ENCODE assay signal across 9 mouse cellular contexts in the genomic region with DNA sequence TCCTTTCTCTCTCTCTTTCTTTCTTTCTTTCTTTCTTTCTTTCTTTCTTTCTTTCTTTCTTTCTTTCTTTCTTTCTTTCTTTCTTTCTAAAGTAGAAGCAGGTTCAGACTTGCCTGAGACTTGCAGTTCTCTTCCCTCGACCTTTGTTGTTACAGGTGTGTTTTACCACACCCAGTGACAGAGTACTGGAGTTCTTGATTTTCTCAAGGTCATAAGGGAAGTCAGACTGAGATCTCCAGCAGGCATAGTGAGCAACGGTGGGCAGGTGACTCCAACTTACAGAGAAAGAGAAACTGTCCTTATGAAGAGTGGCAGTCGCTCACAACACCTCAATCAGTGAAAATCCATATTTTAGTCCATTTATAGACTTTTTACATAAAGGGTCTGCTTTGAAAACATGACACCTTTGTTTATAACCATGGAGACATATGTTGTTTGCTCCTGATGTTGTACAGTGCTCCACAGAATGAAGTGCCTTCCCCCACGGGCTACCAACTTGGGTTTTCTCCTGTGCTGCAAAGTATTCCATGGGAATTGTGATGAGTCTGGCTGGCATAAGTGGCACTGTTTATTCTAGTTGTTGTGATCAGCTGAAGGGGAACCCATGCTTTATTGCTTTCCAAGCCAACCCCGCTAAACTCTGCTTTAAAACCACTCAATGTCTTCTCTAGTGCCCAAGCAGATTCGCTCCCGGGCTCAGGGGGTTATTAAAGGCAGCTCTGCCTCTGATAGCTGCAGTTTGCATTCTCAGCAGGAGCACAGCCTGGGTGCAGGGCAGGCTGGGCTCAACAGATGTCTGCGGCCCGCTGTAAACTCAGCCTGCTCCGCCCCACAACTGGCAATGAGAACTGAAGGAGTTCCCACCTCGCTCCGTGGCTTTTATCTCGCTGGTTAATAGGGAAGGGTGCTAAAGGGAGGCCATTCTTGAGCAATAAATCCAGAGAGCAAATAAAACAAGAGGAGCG.
DNase-seq lines count a peak whose midpoint lies in the region; ATAC-seq and TF ChIP-seq lines count a peak whose summit lies in the region.
"Had no signal": no experiment of that assay in that cellular context is flagged by ENCODE, and none has a peak within 500 bp of the region (broad histone marks: within the 10 kb centered on the region; RNA-seq: fewer than 3 reads in every experiment).

No protein-coding gene starts in this region.

- 17% methylated on average over 14 of the region's 14 CpGs for WGBS in kidney, embryonic 15.5 days
- WGBS in limb, embryonic 12.5 days, result 11% methylated on average over 14 of the region's 14 CpGs
- 31% methylated on average over 14 of the region's 14 CpGs for WGBS in midbrain, embryonic 13.5 days

- H3K36me3 ChIP-seq in kidney, embryonic 15.5 days, result no peaks in the 10 kb centered on the region
- H3K36me3 ChIP-seq in ES-E14 (ENCODE audit: control insufficient read depth, insufficient read depth, low read length, poor library complexity, severe bottlenecking), result no peaks in the 10 kb centered on the region
- H3K36me3 ChIP-seq in limb, embryonic 12.5 days, result no peaks in the 10 kb centered on the region
- no peaks in the 10 kb centered on the region for H3K36me3 ChIP-seq in midbrain, embryonic 13.5 days
- H3K36me3 ChIP-seq: embryonic facial prominence, embryonic 12.5 days had no signal

- no peak overlapping the region for H3K9ac ChIP-seq in kidney, embryonic 15.5 days
- H3K9ac ChIP-seq in ES-E14 (ENCODE audit: insufficient read depth, low read depth, low read length, poor library complexity, severe bottlenecking), result no peak overlapping the region; the same call in 1 of the 2 replicates
- H3K9ac ChIP-seq in limb, embryonic 12.5 days (replicated peaks), result no peak overlapping the region
- H3K9ac ChIP-seq in midbrain, embryonic 13.5 days (replicated peaks), result no peak overlapping the region
- H3K9ac ChIP-seq: embryonic facial prominence, embryonic 12.5 days had no signal

- no peak overlapping the region for H3K4me3 ChIP-seq in kidney, embryonic 15.5 days (replicated peaks)
- no peak overlapping the region; a peak in 1 of 4 replicates for H3K4me3 ChIP-seq in ES-E14 (ENCODE audit: insufficient read depth in 1 of 2, low read depth in 1 of 2, low read length in 2 of 2, poor library complexity in 1 of 2, severe bottlenecking in 1 of 2)
- H3K4me3 ChIP-seq in limb, embryonic 12.5 days (replicated peaks), result no peak overlapping the region
- no peak overlapping the region for H3K4me3 ChIP-seq in midbrain, embryonic 13.5 days (replicated peaks)
- H3K4me3 ChIP-seq: embryonic facial prominence, embryonic 12.5 days had no signal

- no peak overlapping the region for H3K27ac ChIP-seq in kidney, embryonic 15.5 days
- no peak overlapping the region; the same call in 1 of the 2 replicates for H3K27ac ChIP-seq in ES-E14 (ENCODE audit: insufficient read depth, low read depth, low read length, poor library complexity, severe bottlenecking)
- H3K27ac ChIP-seq in limb, embryonic 12.5 days, result no peak overlapping the region
- no peak overlapping the region for H3K27ac ChIP-seq in midbrain, embryonic 13.5 days
- H3K27ac ChIP-seq: embryonic facial prominence, embryonic 12.5 days had no signal

- peak; percentile 71 for ATAC-seq in kidney, embryonic 15.5 days (replicated peaks; ENCODE audit: low FRiP score)
- no peak for ATAC-seq in limb, embryonic 12.5 days (ENCODE audit: insufficient number of reproducible peaks, insufficient read depth, low FRiP score, low TSS enrichment, low read depth)
- no peak for ATAC-seq in midbrain, embryonic 13.5 days

- in situ Hi-C loops in ES-E14 (cut with MboI; ENCODE audit: low sequenced_read_pairs in 2 of 2, unreplicated experiment in 2 of 2), result no loop called here

- H3K9me3 ChIP-seq in kidney, embryonic 15.5 days (replicated peaks), result no peaks in the 10 kb centered on the region
- H3K9me3 ChIP-seq in ES-E14 (ENCODE audit: control insufficient read depth, insufficient read depth, low read depth, low read length), result no peaks in the 10 kb centered on the region
- no peaks in the 10 kb centered on the region for H3K9me3 ChIP-seq in limb, embryonic 12.5 days
- H3K9me3 ChIP-seq in midbrain, embryonic 13.5 days, result no peaks in the 10 kb centered on the region
- H3K9me3 ChIP-seq: embryonic facial prominence, embryonic 12.5 days had no signal

- no peaks in the 10 kb centered on the region for H3K27me3 ChIP-seq in kidney, embryonic 15.5 days
- H3K27me3 ChIP-seq in limb, embryonic 12.5 days, result no peaks in the 10 kb centered on the region
- H3K27me3 ChIP-seq in midbrain, embryonic 13.5 days, result 0 out of 2 replicates have a peak, but pooled peaks cover 4% of the 10 kb centered on the region

- H3K4me1 ChIP-seq in kidney, embryonic 15.5 days, result peaks cover 15% of the 10 kb centered on the region
- peaks cover 27 to 34% of the 10 kb centered on the region in 2 experiments for H3K4me1 ChIP-seq in ES-E14 (ENCODE audit: control insufficient read depth in 2 of 2, insufficient read depth in 2 of 2, low read length in 2 of 2, poor library complexity in 1 of 2)
- H3K4me1 ChIP-seq in limb, embryonic 12.5 days (replicated peaks), result peaks cover 17% of the 10 kb centered on the region
- peaks cover 7% of the 10 kb centered on the region; the same call in 1 of the 2 replicates for H3K4me1 ChIP-seq in midbrain, embryonic 13.5 days (replicated peaks)

- H3K4me2 ChIP-seq in kidney, embryonic 15.5 days, result 0 out of 2 replicates have a peak overlapping the region, but pooled peaks have one; percentile 17
- H3K4me2 ChIP-seq in limb, embryonic 12.5 days, result peak overlapping the region; percentile 10; the same call in 1 of the 2 replicates
- no peak overlapping the region for H3K4me2 ChIP-seq in midbrain, embryonic 13.5 days (replicated peaks)
- H3K4me2 ChIP-seq: embryonic facial prominence, embryonic 12.5 days had no signal

- DNase-seq in kidney, adult 9 months, result no peak
- peak; percentile 57 for DNase-seq in ES-E14 (ENCODE audit: low read depth, low spot score)
- peak; percentile 18 for DNase-seq in embryo, embryonic 10.5 days (ENCODE audit: low spot score)
- DNase-seq in urinary bladder, adult 2 months (ENCODE audit: low spot score), result no peak
- DNase-seq: thymus, postnatal 36 days had no signal

TF ChIP-seq in ES-E14, 5 proteins besides CTCF, POLR2A, EP300 and RAD21:
- TF ChIP-seq ZNF384 (IDR thresholded peaks at IDR 0.05; ENCODE audit: low read depth, low read length) (no peak), MAFK (IDR thresholded peaks at IDR 0.05; ENCODE audit: insufficient read depth, low read depth, low read length) (no peak), CHD2 (IDR thresholded peaks at IDR 0.05; ENCODE audit: low read depth, low read length) (no peak), HCFC1 (IDR thresholded peaks at IDR 0.05; ENCODE audit: borderline replicate concordance, insufficient read depth, low read length) (no peak), ZC3H11A (IDR thresholded peaks at IDR 0.05; ENCODE audit: borderline replicate concordance, low read depth, low read length) (no peak)
TF ChIP-seq in ES-E14: peak in this region for 0.

Comparison
In these comparisons a context has a peak if more than half of its experiments do, and no peak if none do; other contexts are left out.
1. DNase-seq: peak in ES-E14 (single experiment) and embryo, embryonic 10.5 days (single experiment); none in kidney, adult 9 months (single experiment) and urinary bladder, adult 2 months (single experiment).